Mouse (Mus musculus) lung, embryonic 16.5 days (tissue): ENCODE measurements around the gene Wdr1. TPM values are rescaled to one million over a fixed set of nuclear protein-coding genes. Genes with fewer than 3 reads are reported as not detected.

Experiments used
- ATAC-seq: fragments of 200-750 bp; cut with Nextera tagmentation; 2 replicates; pipeline ENCODE4 v1.8.0; 2017; ENCODE audit warnings: low read depth, mild to moderate bottlenecking, moderate library complexity
- H3K27ac ChIP-seq: fragments of 300-500 bp; sonication (generic); 2 replicates; pipeline ENCODE4 v1.5.1; 2014; ENCODE audit warnings: mild to moderate bottlenecking, control low read depth, low read length
- H3K27me3 ChIP-seq: fragments of 300-500 bp; sonication (generic); 2 replicates; pipeline ENCODE4 v1.6.1; 2014; ENCODE audit warnings: low read depth, low read length, mixed read lengths; ENCODE audit not compliant: control insufficient read depth, insufficient read depth
- H3K36me3 ChIP-seq: fragments of 300-500 bp; sonication (generic); 2 replicates; pipeline ENCODE4 v1.6.1; 2014; ENCODE audit warnings: low read length; ENCODE audit not compliant: control insufficient read depth, insufficient read depth
- H3K4me1 ChIP-seq: fragments of 300-500 bp; sonication (generic); replicated peaks from 2 replicates; pipeline ENCODE4 v1.6.1; 2014; ENCODE audit warnings: low read length, mixed read lengths; ENCODE audit not compliant: control insufficient read depth, insufficient read depth
- H3K4me2 ChIP-seq: fragments of 300-500 bp; sonication (generic); 2 replicates; pipeline ENCODE4 v1.6.1; 2014; ENCODE audit warnings: low read depth, low read length, control low read depth
- H3K4me3 ChIP-seq: fragments of 300-500 bp; sonication (generic); 2 replicates; pipeline ENCODE4 v1.5.1; 2014; ENCODE audit warnings: mild to moderate bottlenecking, low read length, control low read depth
- H3K9ac ChIP-seq: fragments of 300-500 bp; sonication (generic); 2 replicates; pipeline ENCODE4 v1.6.1; 2014; ENCODE audit warnings: low read length, control low read depth
- H3K9me3 ChIP-seq: fragments of 300-500 bp; sonication (generic); 2 replicates; pipeline ENCODE4 v1.6.1; 2016; ENCODE audit warnings: low read length; ENCODE audit not compliant: control insufficient read depth
- WGBS: fragments of 180-500 bp; shearing (Covaris S2); extraction: QIAGEN DNeasy Blood & Tissue Kit; methylation state at CpG from one replicate; pipeline ENCODE4 v1.1.7; 2014; 5-methylcytosine and 5-hydroxymethylcytosine counted together
- polyA plus RNA-seq: library from polyadenylated mRNA; unstranded; fragments of >200 nt; fragmentation: Nextera tagmentation; extraction: Ambion mirVana; gene quantifications from 2 replicates; pipeline ENCODE4 v1.2.1, GENCODE M21; 2015

The Wdr1 gene
- polyA plus RNA-seq, 1 experiment from 2014 or later: 207 TPM

DNA sequence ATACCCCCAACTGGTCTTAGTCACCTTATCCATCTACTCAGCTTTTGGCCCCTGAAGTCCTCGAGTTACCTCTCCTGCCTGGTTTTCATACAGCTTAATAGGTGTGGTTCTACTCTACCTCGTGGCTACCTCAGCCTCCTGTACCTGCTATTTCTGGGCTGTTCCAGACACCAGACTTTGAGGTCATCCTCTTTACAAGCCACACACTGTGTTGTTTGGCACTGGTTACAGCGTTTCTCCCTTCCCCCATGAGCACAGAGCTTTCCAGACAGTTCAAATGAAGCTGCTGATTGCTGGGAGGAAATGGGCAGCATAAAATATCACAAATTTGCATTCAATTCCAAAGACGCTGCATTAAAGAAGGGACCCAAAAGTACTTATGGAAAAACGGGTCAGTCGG lies 1.8 kb upstream of the Wdr1 start:
- Histone ChIP-seq H3K27ac (no peak overlapping the region), H3K9me3 (no peaks in the 10 kb centered on the region), H3K4me1 (peaks cover 13% of the 10 kb centered on the region), H3K4me3 (no peak overlapping the region), H3K27me3 (no peaks in the 10 kb centered on the region), H3K4me2 (no peak overlapping the region), H3K9ac (no peak overlapping the region), H3K36me3 (no peaks in the 10 kb centered on the region)
- 65% methylated on average over 6 of the region's 6 CpGs for WGBS
- no peak for ATAC-seq

DNA sequence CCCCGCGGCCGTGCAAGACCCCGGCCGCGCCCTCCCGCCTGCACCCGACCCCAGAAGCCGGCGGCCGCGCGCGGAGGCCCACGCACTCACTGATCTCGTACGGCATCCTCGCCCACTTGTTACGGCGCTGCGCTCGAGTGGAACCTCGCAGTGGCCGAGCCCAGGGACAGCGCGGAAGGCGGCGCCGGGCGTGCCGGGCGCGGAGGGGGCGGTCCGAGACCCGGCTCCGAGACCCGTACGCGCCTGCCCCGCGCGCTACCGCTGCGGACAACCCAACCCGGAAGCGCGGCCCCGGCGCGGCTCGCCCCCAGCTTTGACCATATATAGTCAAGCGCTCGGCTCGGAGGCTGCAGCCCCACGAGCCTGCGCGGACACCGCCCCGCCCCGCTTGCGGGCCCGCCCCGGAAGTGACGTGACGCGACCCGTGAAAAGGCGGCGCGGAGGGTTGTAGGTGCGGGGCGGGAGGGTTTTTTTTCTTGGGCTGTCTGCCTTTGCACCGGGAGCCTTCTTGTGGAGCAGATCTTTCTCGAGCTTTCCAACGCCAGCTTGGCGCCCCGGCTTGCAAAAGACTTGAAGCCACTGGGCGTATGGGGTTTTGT lies 1.5 kb downstream of the Wdr1 start:
- H3K27ac ChIP-seq: peak overlapping the region; percentile 96
- peak; percentile 98 for ATAC-seq
- H3K4me3 ChIP-seq: peak overlapping the region; percentile 87
- H3K9me3 ChIP-seq: no peaks in the 10 kb centered on the region
- H3K27me3 ChIP-seq: no peaks in the 10 kb centered on the region
- peak overlapping the region; percentile 92 for H3K9ac ChIP-seq
- peaks cover 10% of the 10 kb centered on the region for H3K36me3 ChIP-seq
- peaks cover 15% of the 10 kb centered on the region for H3K4me1 ChIP-seq
- peak overlapping the region; percentile 86 for H3K4me2 ChIP-seq
- under 1% methylated on average over 55 of the region's 79 CpGs for WGBS

DNA sequence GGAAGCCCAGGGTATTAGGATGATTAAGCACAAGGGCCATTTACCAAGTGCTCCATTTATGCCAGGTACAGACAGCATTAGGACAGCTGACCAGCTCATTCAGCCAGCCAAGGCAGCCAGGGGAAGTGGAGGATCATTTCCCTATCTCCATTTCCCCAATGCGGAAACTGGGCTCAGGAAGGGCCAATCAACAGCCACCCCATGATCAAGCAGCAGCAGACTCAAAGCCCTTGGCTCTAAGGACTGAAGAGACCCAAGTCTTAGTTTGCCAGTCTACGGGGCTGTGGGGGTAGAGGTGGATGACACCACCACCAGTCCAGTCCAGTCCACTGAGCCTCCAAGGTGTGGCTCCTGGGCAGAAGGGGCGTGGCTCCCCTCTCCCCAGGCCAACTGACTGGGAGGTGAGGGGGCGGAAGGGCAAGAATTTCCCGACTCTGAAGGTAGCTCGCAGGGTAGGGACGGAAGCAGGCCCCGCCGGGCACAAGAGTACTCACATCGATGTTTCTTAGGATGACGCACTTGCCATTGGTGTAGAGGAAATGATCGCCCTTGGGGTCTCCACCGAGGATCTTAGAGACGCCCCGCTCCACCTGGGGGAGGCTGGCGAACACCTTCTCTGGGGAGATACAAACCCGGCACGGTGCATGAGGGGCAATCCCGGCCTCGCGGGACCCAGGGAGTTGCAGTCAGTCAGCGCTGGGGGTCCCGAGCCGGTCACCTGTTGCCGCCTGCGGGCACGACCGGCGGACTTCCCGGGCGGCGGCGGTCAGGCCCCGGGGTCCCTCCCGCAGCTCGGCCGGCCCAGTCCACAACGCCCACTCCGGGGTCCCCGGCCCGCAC lies 2.2 kb downstream of the Wdr1 start:
- under 1% methylated on average over 28 of the region's 41 CpGs for WGBS
- Histone ChIP-seq H3K9ac (peak overlapping the region; percentile 92), H3K4me1 (peaks cover 15% of the 10 kb centered on the region), H3K9me3 (no peaks in the 10 kb centered on the region), H3K4me2 (peak overlapping the region; percentile 86), H3K27ac (peak overlapping the region; percentile 88), H3K4me3 (peak overlapping the region; percentile 87), H3K27me3 (no peaks in the 10 kb centered on the region), H3K36me3 (peaks cover 15% of the 10 kb centered on the region)
- peak; percentile 23 for ATAC-seq

DNA sequence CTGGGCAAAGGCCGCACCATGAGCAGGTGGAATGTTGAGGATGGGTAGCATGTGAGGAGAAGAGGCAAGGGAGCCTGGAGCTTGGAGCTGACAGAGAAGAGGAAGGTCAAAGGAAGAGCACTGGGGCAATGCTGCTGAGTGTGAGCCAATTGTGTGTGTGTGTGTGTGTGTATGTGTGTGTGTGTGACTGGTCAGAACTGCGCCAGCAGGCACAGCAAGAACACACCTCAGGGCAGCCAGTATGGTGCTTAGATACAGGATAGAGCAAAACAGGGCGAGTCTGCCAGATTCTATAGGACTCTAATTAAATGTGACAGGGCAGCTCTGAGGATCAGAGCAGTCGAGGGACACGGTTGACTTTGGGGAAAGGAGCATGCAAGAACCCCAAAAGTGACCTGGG lies 4.2 kb downstream of the Wdr1 start:
- Histone ChIP-seq H3K4me1 (peaks cover 15% of the 10 kb centered on the region), H3K9ac (no peak overlapping the region), H3K27me3 (no peaks in the 10 kb centered on the region), H3K4me2 (no peak overlapping the region), H3K9me3 (no peaks in the 10 kb centered on the region), H3K27ac (no peak overlapping the region), H3K36me3 (peaks cover 20% of the 10 kb centered on the region), H3K4me3 (no peak overlapping the region)
- no peak for ATAC-seq
- WGBS: 81% methylated on average over 5 of the region's 5 CpGs

DNA sequence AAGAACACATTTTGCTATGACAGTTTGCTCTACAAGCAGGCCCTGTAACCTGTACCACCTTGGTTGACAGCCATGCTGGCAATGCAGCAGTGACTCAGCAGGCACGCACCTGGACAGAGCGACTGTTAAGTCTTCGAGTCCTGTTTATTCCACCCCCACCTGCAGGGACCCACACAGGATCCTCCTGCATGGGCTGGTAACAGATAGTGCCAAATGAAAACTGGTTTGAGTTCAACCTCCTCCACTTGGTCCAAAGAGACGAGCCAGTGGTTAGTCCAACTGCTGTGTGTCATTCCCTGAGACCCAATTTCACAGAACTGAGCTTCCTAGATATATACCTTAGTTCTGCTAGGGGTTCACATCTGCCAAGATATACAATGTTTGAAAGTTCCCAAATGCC lies 5.2 kb downstream of the Wdr1 start:
- Histone ChIP-seq H3K27me3 (no peaks in the 10 kb centered on the region), H3K36me3 (peaks cover 20% of the 10 kb centered on the region), H3K9ac (no peak overlapping the region), H3K4me2 (no peak overlapping the region), H3K4me1 (peaks cover 11% of the 10 kb centered on the region), H3K4me3 (no peak overlapping the region), H3K9me3 (no peaks in the 10 kb centered on the region), H3K27ac (no peak overlapping the region)
- ATAC-seq: no peak
- WGBS: 90% methylated on average over 4 of the region's 4 CpGs

DNA sequence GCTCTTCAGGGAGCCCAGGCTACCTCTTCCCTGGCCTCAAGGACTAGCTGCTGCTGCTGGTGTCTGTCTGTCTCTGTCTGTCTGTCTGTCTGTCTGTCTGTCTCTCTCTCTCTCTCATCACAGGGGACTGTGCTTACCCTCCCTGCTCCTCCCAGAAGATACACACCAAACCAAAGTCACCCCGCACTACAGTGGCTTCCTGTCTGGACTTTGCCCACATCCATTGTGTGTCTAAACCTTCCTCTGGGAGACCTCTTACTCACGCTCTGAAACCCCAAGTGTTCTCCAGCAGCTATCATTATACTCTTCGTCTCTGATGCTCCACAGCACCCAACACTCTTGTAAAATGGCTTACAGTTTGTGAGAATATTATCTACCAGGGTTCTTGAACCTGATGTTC lies 6.6 kb downstream of the Wdr1 start:
- Histone ChIP-seq H3K4me2 (no peak overlapping the region), H3K9ac (no peak overlapping the region), H3K27me3 (no peaks in the 10 kb centered on the region), H3K27ac (no peak overlapping the region), H3K4me3 (no peak overlapping the region), H3K4me1 (peaks cover 9% of the 10 kb centered on the region), H3K9me3 (no peaks in the 10 kb centered on the region), H3K36me3 (peaks cover 22% of the 10 kb centered on the region)
- no peak for ATAC-seq
- 85% methylated on average over 3 of the region's 3 CpGs for WGBS

DNA sequence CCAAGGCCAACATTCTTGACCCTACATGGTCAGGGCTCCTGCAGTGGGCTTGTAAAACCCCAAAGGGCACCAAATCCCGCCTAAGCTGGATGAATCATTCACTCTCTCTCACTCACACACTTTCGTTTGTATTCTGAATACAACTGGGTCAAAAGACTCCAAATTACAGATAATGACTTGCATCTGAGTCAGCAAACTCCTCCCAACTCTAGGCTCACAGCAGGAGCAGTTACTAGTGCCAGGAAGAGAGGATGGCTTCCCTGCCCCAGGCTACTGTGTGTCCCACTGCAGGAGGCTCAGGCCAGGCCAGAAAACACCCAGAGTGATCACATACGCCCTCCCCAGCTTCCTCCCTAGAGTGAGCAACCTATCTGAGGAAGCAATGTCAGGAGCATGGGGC lies 9.1 kb downstream of the Wdr1 start:
- WGBS: 67% methylated on average over 3 of the region's 3 CpGs

DNA sequence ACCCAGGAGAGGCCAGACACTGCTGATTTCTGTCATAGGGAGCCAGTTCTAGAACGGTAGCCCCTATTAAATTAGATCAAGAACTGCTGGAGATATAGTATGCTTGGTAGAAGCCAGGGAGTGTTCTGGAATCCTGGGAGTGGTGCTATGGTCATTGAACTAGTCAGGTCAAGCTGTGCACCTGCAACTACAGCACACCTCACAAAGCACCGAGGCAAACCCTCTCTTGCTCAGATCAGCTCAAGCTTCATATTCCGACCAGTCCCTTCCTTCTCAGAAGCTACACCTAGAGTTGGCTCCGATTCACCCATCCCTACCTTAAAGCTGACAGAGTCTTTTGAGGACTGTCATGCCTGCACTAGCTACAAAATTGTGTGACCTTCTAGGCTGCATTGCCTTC lies 9.5 kb downstream of the Wdr1 start:
- 92% methylated on average over 4 of the region's 4 CpGs for WGBS
- no peaks in the 10 kb centered on the region for H3K9me3 ChIP-seq
- no peaks in the 10 kb centered on the region for H3K27me3 ChIP-seq
- no peak overlapping the region for H3K27ac ChIP-seq
- no peak overlapping the region for H3K4me3 ChIP-seq
- no peak overlapping the region for H3K9ac ChIP-seq
- peaks cover 32% of the 10 kb centered on the region for H3K36me3 ChIP-seq
- no peak for ATAC-seq
- H3K4me2 ChIP-seq: no peak overlapping the region
- peaks cover 17% of the 10 kb centered on the region for H3K4me1 ChIP-seq

More for the DNA sequence above, 9.1 kb downstream of the Wdr1 start:
- Histone ChIP-seq H3K36me3 (peaks cover 28% of the 10 kb centered on the region), H3K27ac (no peak overlapping the region), H3K4me2 (no peak overlapping the region), H3K9ac (no peak overlapping the region), H3K27me3 (no peaks in the 10 kb centered on the region), H3K9me3 (no peaks in the 10 kb centered on the region), H3K4me1 (peaks cover 17% of the 10 kb centered on the region), H3K4me3 (no peak overlapping the region)
- no peak for ATAC-seq

DNA sequence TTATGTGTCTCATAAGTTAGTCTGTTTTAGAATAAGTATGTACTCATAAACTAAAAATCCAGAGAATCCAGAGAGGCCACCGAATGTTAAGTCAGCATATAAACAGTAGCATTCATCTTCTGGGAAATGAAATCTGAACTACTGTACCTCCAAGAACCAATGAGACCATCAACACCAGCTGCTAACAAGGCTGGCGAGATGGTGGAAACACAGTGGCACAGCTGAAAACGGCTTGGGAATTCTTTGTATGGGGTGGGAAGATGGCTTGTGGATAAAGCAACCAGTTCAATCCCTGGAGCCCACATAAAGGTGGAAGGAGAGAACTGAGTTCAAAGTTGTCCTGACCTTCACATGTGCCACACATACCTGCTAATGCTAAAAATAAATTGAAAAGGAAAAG lies 10.4 kb downstream of the Wdr1 start:
- no peak overlapping the region for H3K4me3 ChIP-seq
- H3K9ac ChIP-seq: no peak overlapping the region
- WGBS: 76% methylated on average over 3 of the region's 3 CpGs
- H3K4me2 ChIP-seq: no peak overlapping the region
- no peak for ATAC-seq
- H3K27ac ChIP-seq: no peak overlapping the region
- no peaks in the 10 kb centered on the region for H3K9me3 ChIP-seq
- H3K4me1 ChIP-seq: peaks cover 17% of the 10 kb centered on the region
- H3K27me3 ChIP-seq: no peaks in the 10 kb centered on the region
- H3K36me3 ChIP-seq: peaks cover 34% of the 10 kb centered on the region
